Mouse (Mus musculus): ENCODE data around the gene Hacd2. TPM values are rescaled to one million over a fixed set of nuclear protein-coding genes. Genes with fewer than 3 reads are reported as not detected.

Hacd2 gene
- polyA plus RNA-seq (2015; fragmentation: Nextera tagmentation; extraction: Ambion mirVana), result 103 and 108 TPM in 2 replicates

DNA sequence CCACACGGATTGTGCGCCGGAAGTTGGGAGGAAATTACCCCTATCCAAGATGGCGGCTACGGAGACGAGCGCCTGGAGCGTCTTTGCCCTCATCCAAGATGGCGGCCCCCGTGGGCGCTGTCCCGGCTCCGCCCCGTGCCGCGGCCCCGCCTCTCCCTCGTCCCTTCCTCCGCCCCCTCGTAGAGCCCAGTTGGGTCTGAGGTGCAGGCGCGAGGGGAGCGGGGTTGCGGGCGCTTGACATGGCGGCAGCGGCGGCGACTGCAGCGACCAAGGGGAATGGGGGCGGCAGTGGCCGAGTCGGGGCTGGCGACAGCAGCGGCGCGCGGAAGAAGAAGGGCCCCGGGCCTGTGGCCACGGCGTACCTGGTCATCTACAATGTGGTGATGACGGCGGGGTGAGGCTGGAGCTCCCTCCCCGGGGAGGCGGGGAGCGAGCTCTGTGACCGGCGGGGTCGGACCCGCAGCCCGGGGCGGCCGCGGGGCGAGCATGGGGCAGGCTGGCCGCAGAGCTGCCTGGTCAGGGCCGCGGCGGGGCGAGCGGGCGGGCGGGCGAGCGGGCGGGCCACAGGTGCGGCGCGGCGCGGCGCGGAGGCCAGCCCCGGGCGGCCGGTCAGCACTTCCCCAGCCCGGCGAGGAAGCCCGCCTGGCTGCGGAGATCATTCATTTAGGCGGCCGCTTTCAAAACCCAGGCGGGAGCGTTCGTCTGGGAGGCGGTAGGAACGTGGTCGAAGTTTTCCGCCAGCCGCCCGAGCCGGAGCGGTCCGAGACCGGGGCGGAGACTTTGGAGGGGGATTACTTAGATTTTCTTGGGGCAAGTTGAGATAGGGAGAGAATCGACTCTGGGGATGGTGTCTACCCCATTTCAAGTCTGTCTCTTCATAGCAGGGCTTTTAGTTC, at the start of gene Hacd2:
Hacd2 (plus strand) TSS at position 187 of the 896 bp plus-strand sequence.
- WGBS, result under 1% methylated on average over 91 of the region's 97 CpGs
- H3K4me2 ChIP-seq, result peak within 1 kb of the TSS; percentile 71
- peak within 1 kb of the TSS; percentile 91 for H3K9ac ChIP-seq
- H3K4me3 ChIP-seq (replicated peaks), result peak within 1 kb of the TSS; percentile 92
- H3K9me3 ChIP-seq (replicated peaks), result no peaks in the 10 kb centered on the region
- peak within 1 kb of the TSS; percentile 91 for H3K27ac ChIP-seq
- peaks cover 8% of the 10 kb centered on the region; the same call in 1 of the 2 replicates for H3K36me3 ChIP-seq
- ATAC-seq (replicated peaks; ENCODE audit: low FRiP score), result peak; percentile 99
- H3K4me1 ChIP-seq, result peaks cover 5% of the 10 kb centered on the region; the same call in 1 of the 2 replicates
- peaks cover 14% of the 10 kb centered on the region for H3K27me3 ChIP-seq

DNA sequence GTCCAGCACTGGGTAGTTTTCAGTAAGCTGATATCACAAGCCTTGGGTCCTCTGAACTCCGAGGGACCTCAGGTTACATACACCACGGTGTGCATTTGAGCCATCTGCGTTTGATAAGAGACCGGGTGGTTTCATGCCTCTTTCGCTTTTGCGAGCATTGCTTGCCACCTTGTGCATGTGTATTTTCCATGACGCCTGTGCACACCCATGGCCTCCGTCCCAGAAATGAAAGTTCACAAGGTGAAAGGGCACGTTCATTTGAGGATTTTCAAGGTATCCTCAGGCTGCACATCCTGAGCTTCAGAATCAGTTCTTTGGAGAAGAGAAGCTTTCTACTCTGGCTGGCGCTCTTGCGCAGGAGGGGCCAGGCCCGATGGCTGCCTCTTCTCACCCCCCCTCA, 49.8 kb upstream of the Hacd2 start:
- ATAC-seq (replicated peaks; ENCODE audit: low FRiP score), result no peak
- Histone ChIP-seq H3K9me3 (replicated peaks) (no peaks in the 10 kb centered on the region), H3K4me2 (no peak overlapping the region), H3K9ac (no peak overlapping the region), H3K4me3 (replicated peaks) (no peak overlapping the region), H3K27me3 (no peaks in the 10 kb centered on the region), H3K36me3 (peaks cover 48% of the 10 kb centered on the region), H3K27ac (no peak overlapping the region), H3K4me1 (no peaks in the 10 kb centered on the region)
- 66% methylated on average over 12 of the region's 12 CpGs for WGBS

DNA sequence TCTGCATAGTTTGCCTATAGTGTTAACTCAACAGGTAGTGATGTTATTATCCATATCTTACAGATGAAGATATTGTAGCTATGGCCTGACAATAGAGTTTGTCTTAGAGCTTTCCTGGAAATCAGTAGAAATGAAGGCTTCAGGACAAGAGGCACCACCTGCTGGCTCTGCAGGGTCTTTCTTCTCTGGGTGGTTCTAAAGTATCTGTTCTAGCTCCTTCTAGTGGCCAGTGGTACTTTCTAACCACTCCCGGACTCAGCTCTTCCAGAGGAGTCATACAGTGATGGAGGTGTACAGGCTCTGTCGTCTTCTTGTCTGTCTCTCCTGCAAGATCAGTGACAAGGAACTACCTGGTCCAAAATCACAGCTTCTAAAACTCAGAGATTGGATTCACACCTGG, 46.7 kb upstream of the Hacd2 start:
- H3K36me3 ChIP-seq, result peaks cover 64% of the 10 kb centered on the region
- H3K9ac ChIP-seq, result no peak overlapping the region
- no peaks in the 10 kb centered on the region for H3K4me1 ChIP-seq
- H3K27me3 ChIP-seq, result no peaks in the 10 kb centered on the region
- 43% methylated on average over 2 of the region's 2 CpGs for WGBS
- H3K4me2 ChIP-seq, result no peak overlapping the region
- no peak for ATAC-seq (replicated peaks; ENCODE audit: low FRiP score)
- no peaks in the 10 kb centered on the region for H3K9me3 ChIP-seq (replicated peaks)
- no peak overlapping the region for H3K4me3 ChIP-seq (replicated peaks)
- H3K27ac ChIP-seq, result no peak overlapping the region

DNA sequence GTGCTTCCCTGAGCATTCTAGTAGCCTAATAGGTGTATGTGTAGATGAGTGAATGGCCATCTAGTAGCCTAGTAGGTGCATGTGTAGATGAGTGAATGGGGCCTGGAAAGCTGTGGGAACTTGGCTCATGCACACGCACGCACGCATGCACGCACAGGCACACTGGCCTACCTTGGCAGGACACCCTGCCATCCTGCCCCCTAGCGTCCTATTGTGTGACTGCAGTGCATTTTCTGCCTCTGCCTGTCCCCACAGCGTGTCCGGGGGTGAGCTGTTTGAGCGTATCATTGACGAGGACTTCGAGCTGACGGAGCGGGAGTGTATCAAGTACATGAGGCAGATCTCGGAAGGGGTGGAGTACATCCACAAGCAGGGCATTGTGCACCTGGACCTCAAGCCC, 45.6 kb upstream of the Hacd2 start:
- Histone ChIP-seq H3K27ac (no peak overlapping the region), H3K36me3 (peaks cover 60% of the 10 kb centered on the region), H3K4me2 (no peak overlapping the region), H3K4me1 (no peaks in the 10 kb centered on the region), H3K27me3 (no peaks in the 10 kb centered on the region), H3K9me3 (replicated peaks) (no peaks in the 10 kb centered on the region), H3K4me3 (replicated peaks) (no peak overlapping the region), H3K9ac (no peak overlapping the region)
- 85% methylated on average over 13 of the region's 13 CpGs for WGBS
- ATAC-seq (replicated peaks; ENCODE audit: low FRiP score), result no peak

DNA sequence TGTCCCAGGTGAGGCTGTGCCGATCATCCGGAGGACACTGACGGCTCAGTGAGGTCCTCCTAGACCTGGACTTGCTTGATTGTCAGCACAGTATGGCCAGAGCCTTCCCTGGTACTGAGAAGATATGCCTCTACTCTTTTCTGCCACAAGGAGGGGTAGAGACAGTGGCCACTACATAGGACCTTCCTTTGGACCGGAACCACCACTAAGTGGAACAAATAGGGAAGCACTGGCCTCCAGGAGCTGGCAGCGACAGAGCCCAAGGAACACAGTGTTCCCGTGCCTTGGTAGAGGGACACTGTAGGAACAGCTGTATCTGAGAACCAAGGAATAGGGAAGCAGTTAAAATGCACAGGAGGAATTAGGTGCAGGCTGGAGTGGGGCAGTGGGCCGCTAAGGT, 44.2 kb upstream of the Hacd2 start:
- Histone ChIP-seq H3K27ac (no peak overlapping the region), H3K4me2 (no peak overlapping the region), H3K4me1 (no peaks in the 10 kb centered on the region), H3K27me3 (no peaks in the 10 kb centered on the region), H3K9me3 (replicated peaks) (no peaks in the 10 kb centered on the region), H3K9ac (no peak overlapping the region), H3K4me3 (replicated peaks) (no peak overlapping the region), H3K36me3 (peaks cover 61% of the 10 kb centered on the region)
- no peak for ATAC-seq (replicated peaks; ENCODE audit: low FRiP score)
- WGBS, result 92% methylated on average over 7 of the region's 7 CpGs

DNA sequence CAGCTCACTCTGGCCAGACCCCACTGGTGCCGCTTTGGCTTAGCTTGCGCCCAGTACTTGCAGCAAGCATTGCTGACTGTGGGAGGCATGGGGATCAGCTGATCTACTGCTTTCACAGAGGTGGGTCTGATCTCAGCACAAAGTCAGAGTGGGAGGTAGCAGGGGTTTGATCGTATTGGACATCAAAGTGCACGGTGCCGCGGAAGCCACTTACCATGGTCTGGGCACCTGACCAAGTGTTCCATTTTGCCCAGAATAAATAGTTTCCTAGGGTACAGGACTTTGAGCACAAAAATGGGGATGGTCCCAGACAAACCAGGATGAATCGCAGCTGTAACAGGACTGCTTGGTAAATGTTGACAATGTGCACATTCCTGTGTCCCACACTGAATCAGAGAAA, 41.2 kb upstream of the Hacd2 start:
- no peak overlapping the region for H3K9ac ChIP-seq
- no peak overlapping the region for H3K4me2 ChIP-seq
- H3K4me3 ChIP-seq (replicated peaks), result no peak overlapping the region
- peaks cover 8% of the 10 kb centered on the region for H3K4me1 ChIP-seq
- no peaks in the 10 kb centered on the region for H3K27me3 ChIP-seq
- H3K9me3 ChIP-seq (replicated peaks), result no peaks in the 10 kb centered on the region
- H3K27ac ChIP-seq, result no peak overlapping the region
- ATAC-seq (replicated peaks; ENCODE audit: low FRiP score), result no peak
- WGBS, result 91% methylated on average over 7 of the region's 7 CpGs
- peaks cover 38% of the 10 kb centered on the region for H3K36me3 ChIP-seq

DNA sequence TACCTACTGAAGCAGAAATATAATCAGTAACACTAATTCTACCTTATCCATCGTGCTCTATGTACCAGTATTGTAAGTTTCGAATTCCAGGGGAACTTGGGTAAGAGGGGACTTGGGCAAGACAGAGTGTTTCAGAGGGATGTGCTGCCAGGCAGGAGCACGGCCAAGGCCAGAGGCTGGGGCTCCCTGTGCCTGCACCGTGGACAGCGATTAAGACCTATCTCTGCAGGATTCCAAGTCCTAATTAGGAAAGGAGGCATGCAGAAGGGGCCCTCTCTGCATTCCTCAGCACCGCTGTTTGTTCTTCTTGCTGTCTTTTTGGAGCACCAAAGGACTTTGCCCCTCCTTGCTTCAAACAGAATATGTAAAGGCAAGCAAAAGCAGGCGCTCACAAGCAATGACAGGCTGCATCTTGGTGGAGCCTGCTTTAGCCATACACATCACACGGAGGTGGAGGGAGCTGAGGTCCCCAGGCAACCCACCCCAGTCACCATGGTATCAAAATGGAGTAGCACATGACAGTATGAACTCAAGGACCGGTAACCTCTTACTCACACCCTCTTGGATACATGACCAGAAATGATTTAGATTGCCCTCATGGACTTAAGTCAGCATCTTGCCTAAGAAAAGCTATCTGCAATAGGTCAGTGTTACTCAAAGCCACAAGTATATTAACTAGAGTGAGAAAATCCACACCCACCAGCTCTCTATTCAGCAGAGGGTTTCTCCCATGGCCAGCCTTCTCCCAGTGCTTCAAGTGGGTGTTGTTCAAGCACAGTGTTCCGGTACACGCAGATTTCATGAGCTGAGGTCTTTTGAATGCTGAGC, 37.8 kb upstream of the Hacd2 start:
- no peak overlapping the region for H3K4me3 ChIP-seq (replicated peaks)
- no peaks in the 10 kb centered on the region for H3K27me3 ChIP-seq
- H3K36me3 ChIP-seq, result peaks cover 39% of the 10 kb centered on the region
- no peak overlapping the region for H3K9ac ChIP-seq
- H3K27ac ChIP-seq, result no peak overlapping the region
- H3K4me1 ChIP-seq, result peaks cover 8% of the 10 kb centered on the region
- WGBS, result 52% methylated on average over 11 of the region's 11 CpGs
- no peak for ATAC-seq (replicated peaks; ENCODE audit: low FRiP score)
- H3K4me2 ChIP-seq, result no peak overlapping the region
- H3K9me3 ChIP-seq (replicated peaks), result no peaks in the 10 kb centered on the region

DNA sequence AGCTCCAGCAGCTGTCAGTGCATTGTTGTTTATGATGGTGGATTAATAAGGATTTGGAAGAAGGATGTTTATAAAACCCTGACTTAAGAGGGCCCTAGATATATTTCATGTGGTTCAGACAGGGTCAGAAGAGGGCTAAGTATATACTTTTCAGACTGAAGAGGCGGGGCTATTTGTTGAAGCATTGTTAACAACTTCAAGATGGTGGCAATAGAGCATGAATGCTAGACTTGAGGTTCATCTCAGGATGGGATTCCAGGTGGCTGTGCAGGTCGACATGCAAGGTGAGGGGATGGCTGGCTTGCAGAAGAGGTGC, 37.2 kb upstream of the Hacd2 start:
- no peak overlapping the region for H3K4me3 ChIP-seq (replicated peaks)
- peaks cover 33% of the 10 kb centered on the region for H3K36me3 ChIP-seq
- peaks cover 8% of the 10 kb centered on the region for H3K4me1 ChIP-seq
- no peak overlapping the region for H3K9ac ChIP-seq
- H3K4me2 ChIP-seq, result no peak overlapping the region
- H3K27me3 ChIP-seq, result no peaks in the 10 kb centered on the region
- no peak overlapping the region for H3K27ac ChIP-seq
- ATAC-seq (replicated peaks; ENCODE audit: low FRiP score), result no peak
- H3K9me3 ChIP-seq (replicated peaks), result no peaks in the 10 kb centered on the region
- WGBS, result 72% methylated on average over 2 of the region's 2 CpGs

DNA sequence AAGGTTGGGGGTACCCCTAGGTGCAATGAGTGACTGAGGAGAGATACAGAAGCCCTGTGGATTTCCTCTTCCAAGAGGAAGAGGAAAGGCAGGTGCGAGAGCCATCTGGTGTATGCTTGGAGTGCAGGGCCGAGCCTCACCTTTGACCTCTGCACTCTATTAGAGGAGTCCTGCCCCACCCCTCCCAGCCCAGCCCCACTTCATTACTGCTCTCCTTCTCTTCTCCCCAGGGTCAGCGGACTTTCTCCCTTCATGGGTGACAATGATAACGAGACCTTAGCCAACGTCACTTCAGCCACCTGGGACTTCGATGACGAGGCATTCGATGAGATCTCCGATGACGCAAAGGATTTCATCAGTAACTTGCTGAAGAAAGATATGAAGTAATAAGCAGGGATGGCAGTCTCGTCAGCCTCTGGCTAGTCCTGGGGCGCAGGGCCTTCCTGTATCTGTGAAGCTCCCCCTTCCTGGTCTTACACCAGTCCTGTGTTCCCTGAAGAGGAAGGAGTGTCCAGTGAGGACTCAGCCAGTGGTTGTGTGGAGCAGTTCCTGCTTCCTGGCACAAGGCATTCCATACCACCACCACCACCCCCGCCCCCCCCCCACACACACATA, 35.9 kb upstream of the Hacd2 start:
- Histone ChIP-seq H3K4me2 (no peak overlapping the region), H3K27ac (no peak overlapping the region), H3K27me3 (no peaks in the 10 kb centered on the region), H3K9me3 (replicated peaks) (no peaks in the 10 kb centered on the region), H3K4me3 (replicated peaks) (no peak overlapping the region), H3K4me1 (peaks cover 8% of the 10 kb centered on the region), H3K9ac (no peak overlapping the region), H3K36me3 (peaks cover 38% of the 10 kb centered on the region)
- WGBS, result 88% methylated on average over 13 of the region's 13 CpGs
- ATAC-seq (replicated peaks; ENCODE audit: low FRiP score), result no peak

DNA sequence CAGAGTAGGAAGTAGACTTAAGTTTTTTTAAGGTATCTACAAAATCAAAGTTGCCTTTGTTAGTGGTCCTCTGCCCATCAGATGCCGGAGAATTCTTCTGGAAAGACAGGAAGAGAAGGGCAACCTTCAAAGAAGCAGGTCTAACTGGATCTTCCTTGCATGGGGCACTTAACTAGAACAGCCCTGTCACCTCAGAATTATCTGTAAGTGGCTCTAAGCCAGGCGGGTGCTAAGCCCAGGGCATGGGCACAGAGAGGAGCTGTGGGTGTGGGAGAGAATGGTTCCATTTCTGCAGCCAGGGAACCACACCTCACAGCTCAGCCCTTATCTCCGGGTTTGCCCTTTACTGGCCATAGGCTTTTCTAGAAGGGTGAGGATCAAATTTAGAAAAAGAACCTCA, 30.9 kb upstream of the Hacd2 start:
- no peak for ATAC-seq (replicated peaks; ENCODE audit: low FRiP score)
- WGBS, result 67% methylated on average over 3 of the region's 3 CpGs
- Histone ChIP-seq H3K9ac (no peak overlapping the region), H3K27ac (no peak overlapping the region), H3K4me1 (peaks cover 16% of the 10 kb centered on the region; the same call in 1 of the 2 replicates), H3K9me3 (replicated peaks) (no peaks in the 10 kb centered on the region), H3K27me3 (no peaks in the 10 kb centered on the region), H3K36me3 (peaks cover 32% of the 10 kb centered on the region), H3K4me2 (no peak overlapping the region), H3K4me3 (replicated peaks) (no peak overlapping the region)

DNA sequence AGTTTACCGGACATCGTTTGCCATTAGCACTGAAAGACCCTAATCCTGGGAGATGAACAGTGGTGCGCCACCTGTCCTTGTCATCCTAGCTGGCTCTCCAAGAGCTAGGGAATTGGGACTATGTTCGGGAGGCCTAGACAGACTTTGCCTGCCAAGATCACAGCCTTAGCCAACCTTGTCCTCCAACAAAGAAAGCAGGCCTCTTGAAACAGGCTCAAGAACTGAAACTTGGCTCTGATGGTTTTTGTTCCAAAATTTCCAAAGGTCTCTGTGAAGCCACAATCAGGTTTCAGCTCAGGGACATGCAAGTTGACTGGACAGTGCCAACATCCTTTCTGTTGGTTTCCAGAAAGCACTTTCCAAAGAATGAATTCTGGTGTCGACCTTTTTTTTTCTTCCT, 29.4 kb upstream of the Hacd2 start:
- no peak overlapping the region for H3K9ac ChIP-seq
- no peak overlapping the region for H3K4me2 ChIP-seq
- H3K36me3 ChIP-seq, result peaks cover 23% of the 10 kb centered on the region
- no peak overlapping the region for H3K27ac ChIP-seq
- no peak overlapping the region for H3K4me3 ChIP-seq (replicated peaks)
- no peaks in the 10 kb centered on the region for H3K9me3 ChIP-seq (replicated peaks)
- WGBS, result 93% methylated on average over 5 of the region's 5 CpGs
- H3K4me1 ChIP-seq, result peaks cover 28% of the 10 kb centered on the region
- no peak for ATAC-seq (replicated peaks; ENCODE audit: low FRiP score)
- no peaks in the 10 kb centered on the region for H3K27me3 ChIP-seq
